Comparison of ENCODE assay signal across 11 mouse cellular contexts in the genomic region with DNA sequence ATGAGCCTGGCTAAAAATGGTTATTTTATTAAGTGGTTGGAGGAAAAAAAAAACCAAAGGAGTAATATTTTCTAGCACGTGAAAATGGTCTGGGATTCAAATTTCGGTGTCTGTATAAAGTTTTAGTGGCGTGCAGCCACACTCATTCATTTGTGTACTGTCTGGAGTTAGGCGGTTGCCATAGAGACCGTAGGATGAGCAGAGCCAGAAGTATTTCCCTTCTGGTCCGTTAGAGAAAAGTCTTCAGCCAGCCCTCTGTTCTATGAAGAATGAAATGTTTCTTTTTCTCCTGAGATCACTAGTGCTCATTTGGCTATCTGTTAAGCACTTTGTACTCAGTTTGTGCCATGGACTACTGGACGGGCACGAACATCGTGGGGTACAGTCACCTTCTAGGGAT. TPM values are rescaled to one million over a fixed set of nuclear protein-coding genes. Genes with fewer than 3 reads are reported as not detected.
DNase-seq lines count a peak whose midpoint lies in the region; ATAC-seq and TF ChIP-seq lines count a peak whose summit lies in the region.
"Had no signal": no experiment of that assay in that cellular context is flagged by ENCODE, and none has a peak within 500 bp of the region (broad histone marks: within the 10 kb centered on the region; RNA-seq: fewer than 3 reads in every experiment).

No protein-coding gene starts in this region.

- TF ChIP-seq EP300 in stomach, postnatal 0 days (optimal IDR thresholded peaks at IDR 0.05) = no peak

- no peak overlapping the region for H3K4me2 ChIP-seq in heart, embryonic 14.5 days (ENCODE audit: low read length)
- H3K4me2 ChIP-seq in midbrain, postnatal 0 days (ENCODE audit: low read depth, low read length, poor library complexity, severe bottlenecking) = no peak overlapping the region
- H3K4me2 ChIP-seq in midbrain, embryonic 15.5 days = no peak overlapping the region
- H3K4me2 ChIP-seq in intestine, embryonic 16.5 days (ENCODE audit: low read depth, low read length) = peak overlapping the region; percentile 11; the same call in 1 of the 2 replicates
- H3K4me2 ChIP-seq in stomach, postnatal 0 days (replicated peaks; ENCODE audit: low read depth) = no peak overlapping the region

- H3K9me3 ChIP-seq in heart, embryonic 14.5 days (ENCODE audit: control insufficient read depth, low read length) = no peaks in the 10 kb centered on the region
- H3K9me3 ChIP-seq in midbrain, postnatal 0 days (ENCODE audit: low read length) = no peaks in the 10 kb centered on the region
- H3K9me3 ChIP-seq in midbrain, embryonic 15.5 days = no peaks in the 10 kb centered on the region
- H3K9me3 ChIP-seq in intestine, embryonic 16.5 days (ENCODE audit: control insufficient read depth, low read length) = no peaks in the 10 kb centered on the region
- H3K9me3 ChIP-seq in stomach, postnatal 0 days (ENCODE audit: control insufficient read depth, low read length) = no peaks in the 10 kb centered on the region

- no peak for ATAC-seq in heart, embryonic 14.5 days (ENCODE audit: insufficient number of reproducible peaks, insufficient read depth, low FRiP score, low read depth)
- ATAC-seq in midbrain, postnatal 0 days (ENCODE audit: low FRiP score) = no peak
- no peak for ATAC-seq in midbrain, embryonic 15.5 days (replicated peaks)
- ATAC-seq in intestine, embryonic 16.5 days = peak; percentile 55; the same call in 1 of the 2 replicates
- no peak for ATAC-seq in stomach, postnatal 0 days (ENCODE audit: low FRiP score, low TSS enrichment)
- ATAC-seq in erythroblast, adult 5-6 weeks (replicated peaks; ENCODE audit: low FRiP score, poor library complexity, severe bottlenecking) = no peak

- 55% methylated on average over 9 of the region's 9 CpGs for WGBS in heart, embryonic 14.5 days
- WGBS in midbrain, postnatal 0 days = 54% methylated on average over 9 of the region's 9 CpGs
- 58% methylated on average over 9 of the region's 9 CpGs for WGBS in midbrain, embryonic 15.5 days
- WGBS in intestine, embryonic 16.5 days = 45% methylated on average over 9 of the region's 9 CpGs
- WGBS in stomach, postnatal 0 days = 41% methylated on average over 9 of the region's 9 CpGs

- peak overlapping the region in 1 of 2 experiments; percentile 6; a peak in 2 of 4 replicates for H3K27ac ChIP-seq in heart, embryonic 14.5 days (replicated peaks in 1 of 2; ENCODE audit: control insufficient read depth in 1 of 2, insufficient read depth in 1 of 2, low read depth in 2 of 2, low read length in 2 of 2)
- H3K27ac ChIP-seq in midbrain, postnatal 0 days (ENCODE audit: low read depth, low read length) = no peak overlapping the region
- H3K27ac ChIP-seq in midbrain, embryonic 15.5 days = no peak overlapping the region
- peak overlapping the region; percentile 80 for H3K27ac ChIP-seq in intestine, embryonic 16.5 days (ENCODE audit: low read length)
- H3K27ac ChIP-seq in stomach, postnatal 0 days (replicated peaks) = peak overlapping the region; percentile 71

- peaks cover 40% of the 10 kb centered on the region for H3K36me3 ChIP-seq in heart, embryonic 14.5 days (ENCODE audit: control insufficient read depth, insufficient read depth, low read length)
- H3K36me3 ChIP-seq in midbrain, postnatal 0 days (ENCODE audit: insufficient read depth, low read length) = no peaks in the 10 kb centered on the region
- H3K36me3 ChIP-seq in midbrain, embryonic 15.5 days (replicated peaks) = no peaks in the 10 kb centered on the region
- no peaks in the 10 kb centered on the region for H3K36me3 ChIP-seq in intestine, embryonic 16.5 days (ENCODE audit: control insufficient read depth, insufficient read depth, low read length)
- H3K36me3 ChIP-seq in stomach, postnatal 0 days (ENCODE audit: control insufficient read depth, insufficient read depth, low read length) = no peaks in the 10 kb centered on the region

- intact Hi-C loops in heart, postnatal 14 days (cut with DNase I) = no loop called here

- no peak overlapping the region for H3K4me3 ChIP-seq in heart, embryonic 14.5 days (ENCODE audit: control insufficient read depth in 1 of 2, insufficient read depth in 1 of 2, low read depth in 1 of 2, low read length in 2 of 2)
- H3K4me3 ChIP-seq in midbrain, postnatal 0 days (ENCODE audit: low read depth, low read length) = no peak overlapping the region
- no peak overlapping the region for H3K4me3 ChIP-seq in midbrain, embryonic 15.5 days
- no peak overlapping the region for H3K4me3 ChIP-seq in intestine, embryonic 16.5 days (ENCODE audit: low read length)
- no peak overlapping the region for H3K4me3 ChIP-seq in stomach, postnatal 0 days (ENCODE audit: low read depth, low read length)

- no peak for DNase-seq in heart, postnatal 14 days
- DNase-seq in midbrain, postnatal 0 days (ENCODE audit: low spot score) = peak; percentile 71
- no peak for DNase-seq in stomach, postnatal 0 days (ENCODE audit: low spot score)
- no peak for DNase-seq in spleen, postnatal 36 days (ENCODE audit: low spot score in 2 of 2)
- DNase-seq: cerebellum, adult 9-10 months; thymus, postnatal 36 days had no signal

- TF ChIP-seq CTCF in midbrain, postnatal 0 days (IDR thresholded peaks at IDR 0.05) = no peak
- no peak for TF ChIP-seq CTCF in stomach, postnatal 0 days (IDR thresholded peaks at IDR 0.05; ENCODE audit: low read depth)

- H3K27me3 ChIP-seq in heart, embryonic 14.5 days (ENCODE audit: control insufficient read depth, insufficient read depth, low read length) = no peaks in the 10 kb centered on the region
- H3K27me3 ChIP-seq in midbrain, postnatal 0 days (ENCODE audit: insufficient read depth, low read length) = no peaks in the 10 kb centered on the region
- H3K27me3 ChIP-seq in midbrain, embryonic 15.5 days (replicated peaks) = no peaks in the 10 kb centered on the region
- H3K27me3 ChIP-seq in intestine, embryonic 16.5 days (replicated peaks; ENCODE audit: control insufficient read depth, insufficient read depth, low read length) = no peaks in the 10 kb centered on the region
- H3K27me3 ChIP-seq in stomach, postnatal 0 days (ENCODE audit: control insufficient read depth, insufficient read depth, low read length) = no peaks in the 10 kb centered on the region

- peaks cover 60 to 74% of the 10 kb centered on the region in 2 experiments for H3K4me1 ChIP-seq in heart, embryonic 14.5 days (ENCODE audit: control insufficient read depth in 2 of 2, insufficient read depth in 2 of 2, low read length in 2 of 2)
- H3K4me1 ChIP-seq in midbrain, postnatal 0 days (ENCODE audit: insufficient read depth, low read length) = 0 out of 2 replicates have a peak, but pooled peaks cover 3% of the 10 kb centered on the region
- peaks cover 3% of the 10 kb centered on the region; the same call in 1 of the 2 replicates for H3K4me1 ChIP-seq in midbrain, embryonic 15.5 days
- H3K4me1 ChIP-seq in intestine, embryonic 16.5 days (ENCODE audit: control insufficient read depth, insufficient read depth, low read length) = peaks cover 10% of the 10 kb centered on the region; the same call in 1 of the 2 replicates
- 0 out of 2 replicates have a peak, but pooled peaks cover 2% of the 10 kb centered on the region for H3K4me1 ChIP-seq in stomach, postnatal 0 days (replicated peaks; ENCODE audit: control insufficient read depth, insufficient read depth)

- peak overlapping the region; percentile 22; the same call in 1 of the 2 replicates for H3K9ac ChIP-seq in heart, embryonic 14.5 days (ENCODE audit: low read length)
- no peak overlapping the region for H3K9ac ChIP-seq in midbrain, postnatal 0 days (replicated peaks; ENCODE audit: low read length, poor library complexity, severe bottlenecking)
- H3K9ac ChIP-seq in midbrain, embryonic 15.5 days = no peak overlapping the region
- 0 out of 2 replicates have a peak overlapping the region, but pooled peaks have one; percentile 8 for H3K9ac ChIP-seq in intestine, embryonic 16.5 days (ENCODE audit: low read depth, low read length)
- no peak overlapping the region for H3K9ac ChIP-seq in stomach, postnatal 0 days (ENCODE audit: low read length)

RNA-seq across cellular contexts. Expression of a gene that starts 48.4 kb away (rescaled TPM):
- 25.5 and 29.4 TPM in 2 replicates for polyA plus RNA-seq in heart, embryonic 14.5 days (2014; fragmentation: Nextera tagmentation; extraction: Ambion mirVana)
- total RNA-seq in heart, postnatal 14 days (2021) = 100 to 1,000 TPM; 401 to 402 TPM
- 2.3 and 3.5 TPM in 2 replicates for total RNA-seq in midbrain, postnatal 0 days (2014; rRNA removed)
- polyA plus RNA-seq in midbrain, postnatal 0 days (2015; fragmentation: Nextera tagmentation; extraction: Ambion mirVana) = 1.5 and 2.2 TPM in 2 replicates
- 0.93 and 0.94 TPM in 2 replicates for polyA plus RNA-seq in midbrain, embryonic 15.5 days (2015; fragmentation: Nextera tagmentation; extraction: Ambion mirVana)
- 6.3 and 7.5 TPM in 2 replicates for polyA plus RNA-seq in intestine, embryonic 16.5 days (2015; fragmentation: Nextera tagmentation; extraction: Ambion mirVana)
- 13.6 and 13.9 TPM in 2 replicates for polyA plus RNA-seq in stomach, postnatal 0 days (2015; fragmentation: Nextera tagmentation; extraction: Ambion mirVana)
- not detected in 2 replicates for total RNA-seq in erythroblast, adult 5-6 weeks (2015; ENCODE audit: low replicate concordance)
- 0.14 TPM in 1 of 2 replicates, not detected in the other for total RNA-seq in erythroblast, adult 5-6 weeks (2017; ENCODE audit: low replicate concordance)
- total RNA-seq: neutrophil, adult 5-6 weeks had no signal

Comparison
In these comparisons a context has a peak if more than half of its experiments do, and no peak if none do; other contexts are left out.
1. H3K27ac ChIP-seq: peak in intestine, embryonic 16.5 days (single experiment) and stomach, postnatal 0 days (single experiment); none in midbrain, postnatal 0 days (single experiment) and midbrain, embryonic 15.5 days (single experiment).
2. H3K9ac ChIP-seq: peak in heart, embryonic 14.5 days (single experiment) and intestine, embryonic 16.5 days (single experiment); none in midbrain, postnatal 0 days (single experiment), midbrain, embryonic 15.5 days (single experiment) and stomach, postnatal 0 days (single experiment).